Mouse (Mus musculus) liver, embryonic 16.5 days (tissue): ENCODE measurements around the gene Mmel1. TPM values are rescaled to one million over a fixed set of nuclear protein-coding genes. Genes with fewer than 3 reads are reported as not detected.

ENCODE experiments used
- ATAC-seq: fragments of 200-750 bp; cut with Nextera tagmentation; 2 replicates; pipeline ENCODE4 v1.8.0; 2017; ENCODE audit warnings: low read depth, mild to moderate bottlenecking, moderate number of reproducible peaks, moderate library complexity
- H3K27ac ChIP-seq: fragments of 300-500 bp; sonication (generic); 2 replicates; pipeline ENCODE4 v1.5.1; 2014; ENCODE audit warnings: mild to moderate bottlenecking, low read length
- H3K27me3 ChIP-seq: fragments of 300-500 bp; sonication (generic); 2 replicates; pipeline ENCODE4 v1.6.1; 2014; ENCODE audit warnings: low read depth, low read length, mixed read lengths; ENCODE audit not compliant: control insufficient read depth, insufficient read depth
- H3K36me3 ChIP-seq: fragments of 300-500 bp; sonication (generic); 2 replicates; pipeline ENCODE4 v1.6.1; 2014; ENCODE audit warnings: mild to moderate bottlenecking; ENCODE audit not compliant: control insufficient read depth, insufficient read depth
- H3K4me1 ChIP-seq: fragments of 300-500 bp; sonication (generic); 2 replicates; pipeline ENCODE4 v1.6.1; 2014; ENCODE audit warnings: low read depth, low read length, mixed read lengths; ENCODE audit not compliant: control insufficient read depth
- H3K4me2 ChIP-seq: fragments of 300-500 bp; sonication (generic); 2 replicates; pipeline ENCODE4 v1.6.1; 2014; ENCODE audit warnings: low read depth, low read length, mixed read lengths
- H3K4me3 ChIP-seq: fragments of 300-500 bp; sonication (generic); 2 replicates; pipeline ENCODE4 v1.5.1; 2014; ENCODE audit warnings: low read depth, mild to moderate bottlenecking, low read length
- H3K9ac ChIP-seq: fragments of 300-500 bp; sonication (generic); 2 replicates; pipeline ENCODE4 v1.6.1; 2014; ENCODE audit warnings: low read depth, low read length
- H3K9me3 ChIP-seq: fragments of 300-500 bp; sonication (generic); replicated peaks from 2 replicates; pipeline ENCODE4 v1.6.1; 2016; ENCODE audit warnings: low read length; ENCODE audit not compliant: control insufficient read depth
- WGBS: fragments of 180-500 bp; shearing (Covaris S2); extraction: QIAGEN DNeasy Blood & Tissue Kit; methylation state at CpG from one replicate; pipeline ENCODE4 v1.1.7; 2014; ENCODE audit not compliant: insufficient replicate concordance; 5-methylcytosine and 5-hydroxymethylcytosine counted together
- polyA plus RNA-seq: library from polyadenylated mRNA; unstranded; fragments of >200 nt; fragmentation: Nextera tagmentation; extraction: Ambion mirVana; gene quantifications from 2 replicates; pipeline ENCODE4 v1.2.1, GENCODE M21; 2015

The Mmel1 gene
- polyA plus RNA-seq, 1 experiment from 2014 or later = 2.4 TPM

DNA sequence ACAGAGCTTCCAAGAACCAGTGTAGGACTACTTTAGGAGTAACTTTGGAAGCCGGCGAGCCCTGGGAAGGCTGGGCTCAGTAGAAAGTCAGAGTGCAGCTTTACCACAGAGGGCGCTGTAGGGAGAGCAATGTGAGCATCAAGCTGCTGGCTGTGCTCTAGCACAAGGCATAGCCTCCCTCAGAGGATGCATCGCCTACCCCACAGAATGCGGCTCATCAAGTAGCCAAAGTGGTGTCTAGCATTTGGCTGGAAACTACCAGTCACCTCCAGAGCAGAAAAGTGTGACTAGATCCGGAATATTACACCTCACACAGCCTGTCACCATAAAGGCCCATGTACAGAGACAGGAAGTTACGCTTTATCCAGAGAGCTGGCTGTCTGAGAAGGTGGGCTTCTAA lies 66.4 kb downstream of the Mmel1 start:
- H3K9me3 ChIP-seq = no peaks in the 10 kb centered on the region
- no peak overlapping the region for H3K4me3 ChIP-seq
- H3K4me1 ChIP-seq = peaks cover 5% of the 10 kb centered on the region; the same call in 1 of the 2 replicates
- WGBS = 78% methylated on average over 7 of the region's 7 CpGs
- H3K4me2 ChIP-seq = no peak overlapping the region
- 0 out of 2 replicates have a peak overlapping the region, but pooled peaks have one; percentile 1 for H3K27ac ChIP-seq
- H3K36me3 ChIP-seq = no peaks in the 10 kb centered on the region
- no peak for ATAC-seq
- H3K9ac ChIP-seq = no peak overlapping the region
- no peaks in the 10 kb centered on the region for H3K27me3 ChIP-seq

DNA sequence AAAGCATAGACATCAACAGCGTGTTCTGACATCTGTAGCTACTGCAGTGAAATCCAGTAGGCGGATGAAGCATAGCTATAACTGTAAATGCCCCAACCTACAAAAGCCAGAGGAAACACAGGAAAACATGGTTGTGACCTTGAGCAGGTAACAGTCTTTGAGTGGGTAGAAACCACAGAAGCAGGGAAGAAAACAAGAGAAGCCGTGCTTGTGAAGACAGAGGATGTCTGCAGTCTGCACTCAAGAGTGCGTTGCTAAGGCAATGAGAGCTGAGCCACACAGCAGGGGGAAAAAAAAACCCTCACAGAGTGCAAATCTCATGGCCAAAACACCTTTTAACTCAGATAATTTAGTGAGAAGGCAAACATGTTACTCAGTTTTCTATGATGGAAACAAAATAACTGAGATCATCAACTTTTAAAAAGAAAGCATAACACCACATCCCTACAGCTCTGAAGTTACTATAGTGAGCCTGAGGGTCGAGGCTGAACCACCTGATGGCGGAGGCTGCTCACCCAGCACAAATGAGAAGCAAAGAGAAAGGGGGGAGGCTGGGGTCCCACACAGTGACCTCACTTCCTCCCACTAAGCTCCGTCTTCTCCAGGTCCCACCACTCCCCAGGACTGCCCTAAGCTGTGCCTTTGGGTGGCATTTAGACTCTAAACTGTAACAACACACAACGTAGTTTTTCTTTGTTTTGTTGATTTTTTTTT lies 67.3 kb downstream of the Mmel1 start:
- H3K4me2 ChIP-seq = no peak overlapping the region
- no peaks in the 10 kb centered on the region for H3K9me3 ChIP-seq
- H3K9ac ChIP-seq = no peak overlapping the region
- H3K4me1 ChIP-seq = peaks cover 5% of the 10 kb centered on the region; the same call in 1 of the 2 replicates
- no peak for ATAC-seq
- no peak overlapping the region for H3K27ac ChIP-seq
- no peaks in the 10 kb centered on the region for H3K36me3 ChIP-seq
- 57% methylated on average over 8 of the region's 8 CpGs for WGBS
- no peaks in the 10 kb centered on the region for H3K27me3 ChIP-seq
- no peak overlapping the region for H3K4me3 ChIP-seq

DNA sequence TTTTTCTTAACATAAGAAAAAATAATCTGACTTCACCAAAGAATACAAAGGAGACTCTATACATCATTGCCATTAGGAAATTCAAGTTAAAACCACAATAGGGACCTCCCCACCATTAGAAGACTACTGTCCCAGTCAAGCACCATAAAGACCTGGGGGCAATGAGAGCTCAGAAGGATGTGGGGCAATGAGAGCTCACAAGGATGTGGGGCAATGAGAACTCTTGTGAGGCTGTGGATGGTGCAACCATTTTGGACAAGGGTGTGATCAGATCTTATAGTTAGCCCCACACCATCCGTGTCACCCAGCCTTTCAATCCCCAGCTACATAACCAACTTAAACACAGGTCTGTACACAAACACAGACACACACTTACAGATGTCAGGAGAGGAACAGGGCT lies 68.4 kb downstream of the Mmel1 start:
- Histone ChIP-seq H3K9me3 (no peaks in the 10 kb centered on the region), H3K27ac (peak overlapping the region; percentile 37; the same call in 1 of the 2 replicates), H3K27me3 (no peaks in the 10 kb centered on the region), H3K9ac (no peak overlapping the region), H3K4me1 (peaks cover 5% of the 10 kb centered on the region; the same call in 1 of the 2 replicates), H3K36me3 (no peaks in the 10 kb centered on the region), H3K4me3 (no peak overlapping the region), H3K4me2 (no peak overlapping the region)
- 68% methylated on average over 1 of the region's 1 CpGs for WGBS
- ATAC-seq = no peak

- Histone ChIP-seq H3K9ac (no peak overlapping the region), H3K27me3 (peaks cover under 1% of the 10 kb centered on the region; the same call in 1 of the 2 replicates), H3K9me3 (no peaks in the 10 kb centered on the region), H3K27ac (no peak overlapping the region), H3K4me2 (no peak overlapping the region), H3K4me3 (no peak overlapping the region), H3K4me1 (peaks cover 5% of the 10 kb centered on the region), H3K36me3 (no peaks in the 10 kb centered on the region)
- WGBS = 69% methylated on average over 2 of the region's 2 CpGs
- ATAC-seq = no peak
Measured at GRCm38 (mm10) chr4:154940156-154940555, 70.8 kb downstream of the Mmel1 start.

DNA sequence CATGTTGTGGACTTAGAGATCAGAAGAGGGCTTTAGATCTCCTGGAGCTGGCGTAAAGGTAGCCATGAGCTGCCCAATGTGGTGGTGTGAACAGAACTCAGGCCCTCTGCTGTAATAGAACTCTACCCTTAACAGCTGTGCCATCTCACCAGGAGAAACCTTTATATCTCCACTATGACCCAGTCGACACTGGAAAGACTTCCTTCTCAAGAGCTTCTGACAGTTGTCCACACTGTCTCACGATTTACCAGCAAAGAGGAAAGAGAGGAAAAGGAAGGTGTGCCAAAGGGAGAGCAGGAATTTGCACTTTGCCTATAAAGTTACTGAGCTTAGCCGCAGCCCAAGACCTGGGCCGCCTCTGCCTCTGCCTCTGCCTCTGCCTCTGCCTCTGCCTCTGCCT lies 72.4 kb downstream of the Mmel1 start:
- Histone ChIP-seq H3K27me3 (peaks cover 14% of the 10 kb centered on the region), H3K4me2 (no peak overlapping the region), H3K4me1 (peaks cover 8% of the 10 kb centered on the region), H3K36me3 (no peaks in the 10 kb centered on the region), H3K9ac (no peak overlapping the region), H3K27ac (no peak overlapping the region), H3K9me3 (no peaks in the 10 kb centered on the region), H3K4me3 (no peak overlapping the region)
- no peak for ATAC-seq
- WGBS = 75% methylated on average over 5 of the region's 5 CpGs

DNA sequence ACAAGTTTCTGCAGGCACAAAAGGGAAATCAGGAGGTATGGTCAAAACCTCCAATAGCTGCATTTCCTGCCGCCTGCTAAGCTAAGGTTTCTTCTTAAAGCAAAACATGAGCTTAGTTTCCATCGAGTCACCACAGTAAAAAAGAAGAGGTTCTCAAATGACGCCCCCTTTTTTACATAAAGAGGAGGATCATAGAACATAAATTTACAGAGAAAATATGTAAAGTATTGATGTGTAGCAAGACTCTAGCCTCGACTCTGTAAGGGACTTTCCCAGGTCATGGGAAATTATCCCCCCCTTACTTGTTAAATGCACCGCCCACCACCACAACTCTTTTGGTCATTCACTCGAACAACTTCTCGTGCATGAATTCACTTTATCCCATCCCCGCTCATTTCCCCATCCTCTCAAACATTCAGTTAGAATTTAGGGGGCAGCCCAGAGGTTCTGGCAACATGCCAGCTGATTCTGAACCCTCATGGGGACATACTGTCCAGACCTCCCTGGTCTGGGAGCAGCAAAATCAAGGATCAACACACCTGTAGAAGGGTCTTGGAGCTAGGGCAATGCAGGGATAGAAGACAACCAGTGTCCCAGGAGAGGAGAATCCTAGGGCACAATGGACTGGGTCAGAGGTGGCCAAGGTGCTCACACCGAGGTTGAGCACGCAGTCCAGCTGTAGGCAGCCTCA lies 73.4 kb downstream of the Mmel1 start:
- H3K27me3 ChIP-seq = peaks cover 14% of the 10 kb centered on the region
- WGBS = 74% methylated on average over 10 of the region's 10 CpGs
- H3K9me3 ChIP-seq = no peaks in the 10 kb centered on the region

DNA sequence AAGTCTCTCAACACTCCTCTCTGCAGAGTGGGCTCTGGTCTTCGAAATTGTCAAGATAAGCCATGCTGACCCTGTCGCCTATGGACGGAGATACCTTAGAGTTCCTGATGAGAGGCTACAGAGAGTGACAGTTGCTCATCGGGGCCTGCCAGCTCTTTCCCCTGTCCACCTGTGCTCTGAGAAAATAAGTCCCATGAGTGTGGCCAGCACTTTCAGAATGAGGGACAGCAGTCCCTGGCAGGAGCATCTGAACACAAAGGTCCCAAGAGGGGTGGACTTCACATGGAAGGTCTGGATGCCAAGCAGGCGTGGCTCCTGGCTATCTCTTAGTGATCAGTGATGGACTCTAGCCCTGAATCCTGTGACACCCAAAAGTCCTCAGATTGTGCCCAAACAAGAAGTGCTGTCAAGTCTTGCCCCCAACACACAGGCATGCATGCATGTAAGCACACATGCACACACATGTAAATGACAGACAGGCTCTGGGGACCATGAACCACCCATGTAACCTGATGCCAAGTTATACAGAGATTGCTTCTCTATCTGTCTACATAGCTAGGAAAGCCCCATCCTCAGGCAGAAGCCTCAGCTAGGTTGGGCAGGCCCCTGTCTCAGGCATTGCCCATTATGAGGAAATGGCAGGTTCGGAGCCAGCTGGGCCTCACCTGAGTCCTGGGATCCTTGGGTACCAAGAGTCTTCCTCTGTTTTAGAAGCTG lies 74.1 kb downstream of the Mmel1 start:
- Histone ChIP-seq H3K9me3 (no peaks in the 10 kb centered on the region), H3K4me1 (peaks cover 10% of the 10 kb centered on the region), H3K9ac (peak overlapping the region; percentile 26; the same call in 1 of the 2 replicates), H3K4me2 (no peak overlapping the region), H3K4me3 (no peak overlapping the region), H3K27me3 (peaks cover 19% of the 10 kb centered on the region), H3K36me3 (no peaks in the 10 kb centered on the region), H3K27ac (peak overlapping the region; percentile 51; the same call in 1 of the 2 replicates)
- no peak for ATAC-seq
- 70% methylated on average over 6 of the region's 6 CpGs for WGBS

More for the DNA sequence above, 73.4 kb downstream of the Mmel1 start:
- Histone ChIP-seq H3K4me2 (no peak overlapping the region), H3K4me3 (no peak overlapping the region), H3K9ac (no peak overlapping the region), H3K36me3 (no peaks in the 10 kb centered on the region), H3K4me1 (peaks cover 8% of the 10 kb centered on the region), H3K27ac (no peak overlapping the region)
- no peak for ATAC-seq

- no peaks in the 10 kb centered on the region for H3K36me3 ChIP-seq
- H3K9me3 ChIP-seq = no peaks in the 10 kb centered on the region
- WGBS = 12% methylated on average over 2 of the region's 2 CpGs
- H3K4me1 ChIP-seq = peaks cover 10% of the 10 kb centered on the region
- peak; percentile 88 for ATAC-seq
- H3K27ac ChIP-seq = peak overlapping the region; percentile 51
- no peak overlapping the region for H3K4me3 ChIP-seq
- H3K9ac ChIP-seq = peak overlapping the region; percentile 26; the same call in 1 of the 2 replicates
- H3K27me3 ChIP-seq = peaks cover 26% of the 10 kb centered on the region
- H3K4me2 ChIP-seq = no peak overlapping the region
Measured at GRCm38 (mm10) chr4:154944121-154944590, 74.8 kb downstream of the Mmel1 start.
